Mouse (Mus musculus): ENCODE measurements around the gene Prss36.
"Not testable (repeated sequence)": the region's sequence is repeated elsewhere in the genome, so short reads cannot be mapped to it uniquely, and the experiment has no call there.

Gene Prss36

DNA sequence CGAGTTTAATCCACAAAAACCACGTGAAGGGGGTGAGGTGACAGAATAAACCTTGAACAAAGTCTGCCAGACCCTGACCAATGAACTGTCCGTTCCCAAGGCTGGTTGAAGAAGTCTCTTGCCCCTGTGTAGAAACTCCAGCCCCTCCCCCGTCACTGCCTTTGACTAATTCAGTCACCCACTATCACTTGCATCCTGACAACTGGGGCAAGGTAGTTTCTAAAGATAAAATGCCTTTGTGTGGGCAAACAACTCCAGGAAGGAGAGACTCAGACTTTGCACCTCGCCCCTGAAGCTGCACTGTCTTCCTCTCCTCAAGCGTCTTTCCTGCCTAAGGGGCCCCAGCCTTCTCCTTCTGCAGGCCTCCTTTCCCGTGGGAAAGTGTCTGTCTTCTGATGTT lies 46.5 kb downstream of the Prss36 start:
- no peak for DNase-seq

- DNase-seq: no peak
Observed at GRCm38 (mm10) chr7:127898179-127898956, 48.2 kb downstream of the Prss36 start.

DNA sequence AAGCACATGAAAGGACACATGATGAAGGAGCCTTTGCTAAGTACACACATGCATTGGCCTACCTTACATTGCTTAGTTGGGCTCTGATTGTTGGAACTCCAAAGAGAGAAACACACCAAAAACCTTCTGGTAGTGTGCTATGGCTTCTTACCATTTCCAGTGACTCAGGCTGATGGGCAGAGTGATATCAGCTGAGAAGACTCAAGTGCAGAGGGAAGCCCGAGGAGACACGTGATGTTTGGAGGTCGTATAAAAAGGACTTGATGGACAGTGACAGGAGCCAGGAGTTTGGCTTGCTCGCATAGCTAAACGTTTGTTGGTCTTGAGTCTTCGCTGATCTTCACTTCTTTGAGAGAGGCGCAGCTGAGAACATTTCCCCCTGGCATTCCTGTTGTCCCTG lies 49.0 kb downstream of the Prss36 start:
- DNase-seq: no peak

GRCm38 (mm10) chr7:127896384-127896783 lies 50.1 kb downstream of the Prss36 start:
- peak; percentile 77 for DNase-seq

GRCm38 (mm10) chr7:127895891-127896290 lies 50.6 kb downstream of the Prss36 start:
- not testable (repeated sequence) for DNase-seq

DNA sequence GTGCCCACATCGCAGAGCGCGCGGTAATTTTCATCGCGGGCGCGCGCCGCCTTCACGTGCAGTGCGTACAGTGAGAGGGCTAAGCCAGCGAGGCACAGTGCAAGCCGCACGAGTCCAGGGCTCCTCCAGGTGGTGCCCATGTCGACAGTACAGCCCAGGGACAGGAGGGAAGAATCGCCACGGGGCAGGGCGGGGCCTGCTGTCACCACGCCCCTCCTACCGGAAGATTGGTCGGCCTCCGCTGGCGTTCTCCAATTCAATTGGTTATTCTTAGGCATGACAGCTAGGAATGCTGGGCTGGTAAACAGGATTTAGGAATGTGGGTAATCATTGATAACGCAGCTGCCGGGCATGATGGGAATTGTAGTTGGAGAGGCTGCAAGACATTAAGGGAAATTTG lies 51.1 kb downstream of the Prss36 start, which contains the start of the genes Gm21974 and Vkorc1:
TSS of gene Gm21974 (minus strand) at position 13 of the 400 bp plus-strand sequence.
TSS of gene Vkorc1 (minus strand) at position 176 of the 400 bp plus-strand sequence.
- DNase-seq: peak; percentile 98

- DNase-seq: peak; percentile 56
Observed at GRCm38 (mm10) chr7:127894480-127894879, 52.0 kb downstream of the Prss36 start.

- no peak for DNase-seq
Observed at GRCm38 (mm10) chr7:127890798-127891197, 55.7 kb downstream of the Prss36 start, which contains the start of gene Prss53. TSS of gene Prss53 (minus strand) at chr7:127890970.

DNA sequence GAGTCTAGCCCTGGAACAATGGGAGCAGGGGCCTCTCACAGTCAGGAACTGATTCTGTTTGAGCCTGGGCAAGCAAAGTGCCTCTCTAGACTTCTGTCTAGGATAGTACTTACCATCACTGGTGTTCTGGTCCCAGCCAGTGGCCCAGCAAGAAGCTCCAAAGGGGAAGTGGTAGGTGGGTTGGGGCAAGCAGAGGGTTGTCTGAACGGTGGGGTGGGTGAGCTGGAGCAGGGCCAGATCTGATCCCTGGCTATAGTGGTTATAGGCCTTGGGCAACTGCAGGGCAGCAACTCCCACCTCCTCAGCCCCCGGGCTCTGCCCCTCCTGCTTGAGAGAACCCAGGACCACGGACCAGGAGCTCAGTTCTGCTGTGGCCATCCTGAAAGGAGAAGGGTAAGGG lies 57.7 kb downstream of the Prss36 start:
- DNase-seq: no peak

- no peak for DNase-seq
Observed at GRCm38 (mm10) chr7:127887781-127888180, 58.7 kb downstream of the Prss36 start.

DNA sequence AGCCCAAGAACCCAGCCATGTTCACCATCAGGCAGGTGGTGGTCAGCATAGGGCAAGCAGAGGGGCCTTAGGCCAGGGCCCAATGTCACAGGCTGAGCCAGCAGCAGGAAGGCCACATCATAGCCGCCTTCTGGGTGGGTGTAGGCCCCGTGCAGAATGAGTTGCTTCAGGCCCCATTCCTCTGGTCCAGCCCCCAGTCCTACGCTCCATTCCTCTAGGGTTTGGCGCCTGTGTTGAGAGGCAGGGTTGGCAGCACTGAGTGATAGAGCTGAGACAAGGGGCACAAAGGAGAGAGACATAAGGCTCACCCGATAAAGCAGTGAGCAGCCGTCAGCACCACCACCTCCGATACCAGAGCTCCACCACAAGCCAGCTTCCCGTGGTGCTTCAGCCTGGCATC lies 59.3 kb downstream of the Prss36 start:
- no peak for DNase-seq

DNA sequence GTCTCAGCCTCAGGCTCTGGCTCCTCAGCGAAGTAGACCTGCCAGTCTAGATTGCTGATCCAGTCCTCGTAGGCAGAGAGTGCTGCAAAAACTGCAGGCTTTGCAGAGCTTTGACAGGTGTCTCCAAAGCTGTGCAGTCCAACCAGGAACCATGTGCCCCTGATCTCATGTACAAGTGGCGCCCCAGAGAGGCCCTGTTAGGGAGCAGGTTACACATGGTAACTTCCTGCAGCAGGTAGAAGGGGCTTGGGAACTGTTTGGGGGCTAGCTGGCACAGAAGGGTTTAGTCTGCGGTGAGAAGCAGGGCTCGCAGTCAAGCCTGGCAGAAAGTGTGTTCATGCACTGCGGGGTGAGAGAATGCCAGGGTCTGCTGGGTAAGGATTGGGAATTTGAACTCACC lies 60.0 kb downstream of the Prss36 start:
- DNase-seq: no peak

DNA sequence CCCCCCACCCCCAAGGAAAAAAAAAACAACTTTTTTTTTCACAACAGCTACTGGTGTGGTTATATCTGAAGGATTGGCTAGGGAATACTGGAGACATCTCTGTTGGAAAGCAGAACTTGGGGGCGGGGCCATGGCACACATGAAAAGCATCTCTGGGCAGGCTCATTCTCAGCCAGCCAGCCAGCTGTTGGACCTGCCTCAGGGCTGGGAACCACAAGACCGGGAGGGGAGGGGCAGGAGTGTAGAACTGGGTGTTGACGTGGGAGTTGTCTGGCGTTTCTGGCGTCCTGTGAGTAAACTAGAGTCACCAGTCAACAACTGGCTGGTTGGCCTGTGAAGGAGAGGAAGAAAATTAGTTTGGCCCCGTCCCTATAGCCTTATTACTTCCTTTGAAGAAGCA lies 60.6 kb downstream of the Prss36 start:
- no peak for DNase-seq

Data from cerebellum, adult 9-11 months (tissue).